8 mouse cellular contexts compared by ENCODE assay signal in the genomic region with DNA sequence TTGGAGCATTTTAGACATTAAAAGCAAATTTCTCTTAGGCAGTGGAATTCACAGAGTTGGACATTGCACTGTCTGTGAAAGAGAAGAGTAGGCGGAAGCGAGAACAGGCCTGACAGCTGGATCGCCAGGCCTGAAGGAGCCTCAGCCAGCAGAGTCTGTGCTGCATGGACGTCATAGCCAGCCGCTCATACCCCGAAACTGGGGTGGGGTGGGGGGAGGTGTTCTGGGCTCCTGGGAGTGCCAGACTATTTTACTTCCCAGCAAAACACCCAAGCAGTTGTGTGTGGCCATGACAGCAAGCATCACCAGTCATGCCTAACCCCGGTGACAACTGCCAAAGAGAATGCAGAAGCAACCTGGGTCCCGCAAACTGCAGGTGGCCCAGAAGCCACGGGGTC. TPM values are rescaled to one million over a fixed set of nuclear protein-coding genes. Genes with fewer than 3 reads are reported as not detected.
DNase-seq lines count a peak whose midpoint lies in the region; ATAC-seq and TF ChIP-seq lines count a peak whose summit lies in the region.

No protein-coding gene starts in this region.

- no peaks in the 10 kb centered on the region for H3K36me3 ChIP-seq in heart, embryonic 11.5 days (ENCODE audit: control insufficient read depth, insufficient read depth, low read length)
- H3K36me3 ChIP-seq in embryonic facial prominence, embryonic 12.5 days: no peaks in the 10 kb centered on the region
- H3K36me3 ChIP-seq in kidney, postnatal 0 days (ENCODE audit: insufficient read depth, low read length): no peaks in the 10 kb centered on the region
- no peaks in the 10 kb centered on the region for H3K36me3 ChIP-seq in midbrain, embryonic 13.5 days

- no peak for TF ChIP-seq CTCF in kidney, postnatal 0 days (IDR thresholded peaks at IDR 0.05; ENCODE audit: low read depth)

- H3K9me3 ChIP-seq in heart, embryonic 11.5 days (replicated peaks; ENCODE audit: control insufficient read depth, low read length): no peaks in the 10 kb centered on the region
- H3K9me3 ChIP-seq in embryonic facial prominence, embryonic 12.5 days: no peaks in the 10 kb centered on the region
- no peaks in the 10 kb centered on the region for H3K9me3 ChIP-seq in kidney, postnatal 0 days (replicated peaks; ENCODE audit: low read length)
- H3K9me3 ChIP-seq in midbrain, embryonic 13.5 days: no peaks in the 10 kb centered on the region

- no peak for ATAC-seq in heart, embryonic 11.5 days (replicated peaks; ENCODE audit: insufficient number of reproducible peaks, low FRiP score, low TSS enrichment)
- no peak for ATAC-seq in embryonic facial prominence, embryonic 12.5 days (ENCODE audit: insufficient number of reproducible peaks, insufficient read depth, low FRiP score, low TSS enrichment)
- ATAC-seq in kidney, postnatal 0 days (replicated peaks; ENCODE audit: low FRiP score, low read depth): peak; percentile 44; the same call in 1 of the 2 replicates
- no peak for ATAC-seq in midbrain, embryonic 13.5 days
- no peak for ATAC-seq in CD4-positive, CD25-positive, alpha-beta regulatory T cell, adult 4 months

- no peak overlapping the region for H3K4me2 ChIP-seq in heart, embryonic 11.5 days
- no peak overlapping the region for H3K4me2 ChIP-seq in embryonic facial prominence, embryonic 12.5 days (replicated peaks)
- no peak overlapping the region for H3K4me2 ChIP-seq in kidney, postnatal 0 days (ENCODE audit: low read length)
- no peak overlapping the region for H3K4me2 ChIP-seq in midbrain, embryonic 13.5 days (replicated peaks)

- H3K4me1 ChIP-seq in heart, embryonic 11.5 days (ENCODE audit: control insufficient read depth, insufficient read depth, low read length): no peaks in the 10 kb centered on the region
- peaks cover 21% of the 10 kb centered on the region for H3K4me1 ChIP-seq in embryonic facial prominence, embryonic 12.5 days
- H3K4me1 ChIP-seq in kidney, postnatal 0 days (replicated peaks; ENCODE audit: insufficient read depth, low read length): peaks cover 14% of the 10 kb centered on the region
- H3K4me1 ChIP-seq in midbrain, embryonic 13.5 days (replicated peaks): peaks cover 22% of the 10 kb centered on the region

- no peaks in the 10 kb centered on the region for H3K27me3 ChIP-seq in heart, embryonic 11.5 days (ENCODE audit: control insufficient read depth, insufficient read depth, low read length)
- no peaks in the 10 kb centered on the region for H3K27me3 ChIP-seq in embryonic facial prominence, embryonic 12.5 days
- H3K27me3 ChIP-seq in kidney, postnatal 0 days (ENCODE audit: insufficient read depth, low read length): no peaks in the 10 kb centered on the region
- H3K27me3 ChIP-seq in midbrain, embryonic 13.5 days: no peaks in the 10 kb centered on the region

- H3K27ac ChIP-seq in heart, embryonic 11.5 days (ENCODE audit: low read depth, low read length): no peak overlapping the region
- H3K27ac ChIP-seq in embryonic facial prominence, embryonic 12.5 days: peak overlapping the region; percentile 63; the same call in 1 of the 2 replicates
- peak overlapping the region; percentile 50 for H3K27ac ChIP-seq in kidney, postnatal 0 days
- H3K27ac ChIP-seq in midbrain, embryonic 13.5 days: no peak overlapping the region

- DNase-seq in heart, adult 9 months (ENCODE audit: low spot score in 2 of 2): peak; percentile 26 to 51
- DNase-seq in kidney, postnatal 0 days (ENCODE audit: low spot score): peak; percentile 40
- peak; percentile 64 for DNase-seq in right cerebral cortex, postnatal 25 days
- DNase-seq in layer of hippocampus, postnatal 36 days: no peak

- no peak overlapping the region for H3K9ac ChIP-seq in heart, embryonic 11.5 days (ENCODE audit: low read depth, low read length)
- H3K9ac ChIP-seq in embryonic facial prominence, embryonic 12.5 days: no peak overlapping the region
- H3K9ac ChIP-seq in kidney, postnatal 0 days (ENCODE audit: low read depth, low read length): no peak overlapping the region
- H3K9ac ChIP-seq in midbrain, embryonic 13.5 days (replicated peaks): no peak overlapping the region

- 79% methylated on average over 9 of the region's 9 CpGs for WGBS in heart, embryonic 11.5 days (ENCODE audit: insufficient replicate concordance)
- 79% methylated on average over 9 of the region's 9 CpGs for WGBS in embryonic facial prominence, embryonic 12.5 days
- WGBS in kidney, postnatal 0 days: 43% methylated on average over 9 of the region's 9 CpGs
- WGBS in midbrain, embryonic 13.5 days: 63% methylated on average over 9 of the region's 9 CpGs

- H3K4me3 ChIP-seq in heart, embryonic 11.5 days (ENCODE audit: low read depth, low read length): no peak overlapping the region
- H3K4me3 ChIP-seq in embryonic facial prominence, embryonic 12.5 days: no peak overlapping the region
- H3K4me3 ChIP-seq in kidney, postnatal 0 days (replicated peaks; ENCODE audit: low read depth, low read length): no peak overlapping the region
- no peak overlapping the region for H3K4me3 ChIP-seq in midbrain, embryonic 13.5 days (replicated peaks)

RNA-seq across cellular contexts. Expression of a gene that starts 16.9 kb away (rescaled TPM):
- polyA plus RNA-seq in heart, embryonic 11.5 days (2014; fragmentation: Nextera tagmentation; extraction: Ambion mirVana): 15.2 and 16.2 TPM in 2 replicates
- polyA plus RNA-seq in embryonic facial prominence, embryonic 12.5 days (2016; fragmentation: Nextera tagmentation; extraction: Ambion mirVana): 41.8 and 44.7 TPM in 2 replicates
- polyA plus RNA-seq in kidney, postnatal 0 days (2015; fragmentation: Nextera tagmentation; extraction: Ambion mirVana): 27.4 and 29.9 TPM in 2 replicates
- 10 to 100 TPM; 61.7 to 66.0 TPM for total RNA-seq in layer of hippocampus, postnatal 36 days (2021)
- 47.8 and 53.0 TPM in 2 replicates for polyA plus RNA-seq in midbrain, embryonic 13.5 days (2015; fragmentation: Nextera tagmentation; extraction: Ambion mirVana)
- 1 to 10 TPM; 7.2 to 9.8 TPM for polyA plus RNA-seq in CD4-positive, CD25-positive, alpha-beta regulatory T cell, adult 4 months (2017; shearing (Covaris generic))

Comparison
In these comparisons a context has a peak if more than half of its experiments do, and no peak if none do; other contexts are left out.
1. DNase-seq: peak in heart, adult 9 months (2 of 2), kidney, postnatal 0 days (single experiment) and right cerebral cortex, postnatal 25 days (single experiment); none in layer of hippocampus, postnatal 36 days (0 of 2).
2. H3K27ac ChIP-seq: peak in embryonic facial prominence, embryonic 12.5 days (single experiment) and kidney, postnatal 0 days (single experiment); none in heart, embryonic 11.5 days (single experiment) and midbrain, embryonic 13.5 days (single experiment).